Mouse (Mus musculus): ENCODE results near the gene Tprgl. TPM values are rescaled to one million over a fixed set of nuclear protein-coding genes. Genes with fewer than 3 reads are reported as not detected.
A peak's percentile ranks its signal among the peaks of the same experiment; 100 is the strongest.

The Tprgl gene
- total RNA-seq, 4 experiments from 2014 or later = 167 to 191 (median 180) TPM

DNA sequence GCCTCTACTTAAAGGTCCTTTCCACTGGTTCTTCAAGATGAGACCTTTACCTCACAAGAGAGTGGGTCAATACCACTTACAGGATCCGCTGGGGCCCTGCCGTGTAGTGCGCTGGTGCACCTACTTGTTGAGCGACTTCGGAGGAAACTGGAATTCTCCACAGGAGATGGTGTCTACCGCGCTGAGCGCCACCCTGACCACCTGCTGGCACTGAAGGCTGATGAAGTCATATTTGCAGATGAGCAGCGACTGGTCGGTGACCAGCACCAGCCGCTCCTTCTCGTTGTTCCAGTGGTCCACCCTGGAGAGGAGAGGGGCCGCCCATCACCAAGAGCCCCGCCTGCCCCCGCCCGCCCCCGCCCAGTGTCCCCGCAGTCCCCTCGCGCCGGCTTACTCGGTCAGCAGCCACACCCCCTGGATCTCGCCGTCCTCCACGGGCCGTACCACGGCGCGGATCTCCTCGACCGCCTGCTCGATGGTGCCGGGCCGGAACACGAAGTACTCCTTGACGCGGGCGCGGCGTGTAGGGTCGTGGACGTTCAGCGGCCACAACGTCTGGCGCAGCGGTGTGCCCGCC lies 417 bp downstream of the Tprgl start:
- no peak for DNase-seq (ENCODE audit: low spot score in 2 of 2)

GRCm38 (mm10) chr4:154159002-154159401 lies 1.5 kb downstream of the Tprgl start:
- peak; percentile 62 to 68 for DNase-seq (ENCODE audit: low spot score in 2 of 2)

DNA sequence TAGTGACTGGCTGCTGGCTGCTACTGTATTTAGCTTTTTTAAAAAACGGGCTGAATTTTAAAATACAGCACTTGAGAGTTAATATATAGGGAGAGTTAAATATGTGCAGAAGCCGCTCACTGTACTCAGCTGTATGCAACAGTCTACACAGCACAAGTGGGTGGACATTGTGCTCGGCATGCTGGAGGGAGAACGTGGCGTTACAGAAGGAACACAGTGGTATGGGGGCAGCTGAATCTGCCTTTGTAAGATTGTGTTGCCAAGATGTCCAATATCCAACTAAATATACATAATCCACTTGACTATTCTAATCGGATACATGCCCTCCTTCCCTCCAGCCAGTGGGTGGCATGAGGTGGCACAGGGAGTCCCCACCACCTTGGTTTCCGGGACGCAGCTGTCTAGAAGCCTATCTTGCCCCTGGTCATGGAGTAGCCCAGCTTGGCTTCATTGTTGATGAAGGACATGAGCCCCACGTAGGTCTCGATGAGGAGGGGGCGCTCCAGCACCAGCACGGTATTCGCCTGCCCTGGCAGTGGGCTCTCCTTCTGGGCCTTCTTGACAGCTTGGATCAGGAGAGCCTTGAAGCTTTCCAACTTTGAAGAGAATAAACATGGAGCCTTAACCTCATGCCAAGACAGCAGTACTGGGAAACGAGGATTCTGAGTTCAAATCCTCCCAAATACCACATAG lies 2.4 kb downstream of the Tprgl start:
- no peak for DNase-seq (ENCODE audit: low spot score in 2 of 2)

GRCm38 (mm10) chr4:154156050-154156449 lies 4.4 kb downstream of the Tprgl start:
- no peak for DNase-seq (ENCODE audit: low spot score in 2 of 2)

- no peak for DNase-seq (ENCODE audit: low spot score in 2 of 2)
Measured at GRCm38 (mm10) chr4:154154104-154154503, 6.4 kb downstream of the Tprgl start.

DNA sequence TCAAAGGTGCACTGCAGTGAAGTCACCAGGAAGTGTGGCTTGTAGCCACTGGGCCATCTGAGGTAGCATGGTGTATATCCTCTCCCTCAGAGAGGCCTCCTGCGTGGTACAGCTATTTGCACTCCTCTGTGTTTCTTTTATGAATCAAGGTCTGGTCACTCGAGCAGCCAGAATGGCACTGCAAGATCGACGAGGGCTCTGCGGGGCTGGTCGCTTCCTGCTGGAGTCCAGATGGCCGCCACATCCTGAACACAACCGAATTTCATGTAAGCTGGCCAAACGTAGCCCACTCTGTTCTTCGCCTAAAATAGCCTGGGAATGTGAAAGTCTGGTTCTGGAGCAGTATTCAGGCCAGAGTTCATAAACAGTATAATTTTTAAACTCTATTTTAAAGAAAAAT lies 14.1 kb downstream of the Tprgl start:
- no peak for DNase-seq (ENCODE audit: low spot score in 2 of 2)

DNA sequence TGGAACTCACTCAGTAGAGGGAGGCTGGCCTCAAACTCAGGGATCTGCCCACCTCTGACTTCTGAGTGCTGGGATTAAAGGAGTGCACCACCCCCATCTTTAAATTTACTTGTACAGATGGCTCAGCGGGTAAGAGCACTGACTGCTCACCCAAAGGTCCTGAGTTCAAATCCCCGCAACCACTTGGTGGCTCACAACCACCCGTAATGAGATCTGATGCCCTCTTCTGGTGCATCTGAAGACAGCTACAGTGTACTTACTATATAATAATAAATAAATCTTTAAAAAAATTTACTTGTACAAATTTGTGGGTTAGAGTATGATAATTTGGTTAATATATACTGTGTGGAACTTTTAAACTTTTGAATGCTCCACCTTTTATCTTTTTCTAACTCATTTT lies 15.8 kb downstream of the Tprgl start:
- DNase-seq (ENCODE audit: low spot score in 2 of 2) = no peak

GRCm38 (mm10) chr4:154142211-154143040 lies 18.0 kb downstream of the Tprgl start, which contains the start of gene Wrap73:
TSS of gene Wrap73 (plus strand) at chr4:154142372.
- DNase-seq (ENCODE audit: low spot score in 2 of 2) = peak; percentile 75 to 84

- no peak for DNase-seq (ENCODE audit: low spot score in 2 of 2)
Measured at GRCm38 (mm10) chr4:154141009-154141867, 19.2 kb downstream of the Tprgl start.

DNA sequence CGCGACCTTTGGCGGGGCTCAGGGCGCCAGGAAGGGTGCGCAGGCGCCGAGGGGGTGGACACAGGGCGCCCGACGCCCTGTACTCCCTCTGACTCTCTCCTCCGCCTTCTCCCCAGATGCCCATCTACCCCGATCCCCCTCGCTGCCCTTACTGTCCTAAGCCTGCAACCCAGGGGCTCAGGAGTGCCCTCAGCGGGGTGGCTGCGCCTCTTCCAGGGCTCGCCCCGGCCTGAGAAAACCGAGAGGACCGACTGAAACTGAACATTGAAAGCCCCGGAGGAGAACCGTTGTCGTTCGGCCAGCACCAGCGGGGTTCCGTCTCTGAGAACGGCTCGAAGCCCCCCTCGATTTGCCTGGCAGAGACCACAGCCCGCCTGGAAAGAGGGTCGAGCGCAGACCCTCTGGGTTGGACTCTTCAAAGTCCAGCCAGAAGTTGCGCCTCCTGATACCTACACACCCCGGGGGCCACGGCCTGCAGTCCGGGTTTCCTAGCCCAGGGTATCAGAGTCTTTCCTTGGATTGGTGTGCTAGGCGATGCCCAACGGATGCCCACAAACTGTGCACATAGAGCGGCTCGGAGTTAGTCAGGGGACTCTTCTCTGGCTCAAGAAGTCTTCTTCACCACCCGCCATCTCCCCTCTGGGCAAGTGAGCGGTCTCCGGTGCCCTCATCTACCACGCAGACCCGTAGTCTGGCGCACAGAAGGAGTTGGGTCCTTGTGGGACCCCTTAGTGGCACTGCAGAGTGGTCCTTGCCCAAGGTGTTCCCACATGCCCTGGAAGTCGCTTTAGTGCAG lies 20.1 kb downstream of the Tprgl start:
- no peak for DNase-seq (ENCODE audit: low spot score in 2 of 2)

- no peak for DNase-seq (ENCODE audit: low spot score in 2 of 2)
Measured at GRCm38 (mm10) chr4:154140182-154140212, 20.5 kb downstream of the Tprgl start, which contains the start of gene Trp73. TSS of gene Trp73 (minus strand) at chr4:154140208.

- DNase-seq (ENCODE audit: low spot score in 2 of 2) = no peak
Measured at GRCm38 (mm10) chr4:154139671-154140181, 20.7 kb downstream of the Tprgl start.

- DNase-seq (ENCODE audit: low spot score in 2 of 2) = no peak
Measured at GRCm38 (mm10) chr4:154137139-154137538, 23.3 kb downstream of the Tprgl start.

- no peak for DNase-seq (ENCODE audit: low spot score in 2 of 2)
Measured at GRCm38 (mm10) chr4:154134803-154135202, 25.7 kb downstream of the Tprgl start.

- DNase-seq (ENCODE audit: low spot score in 2 of 2) = no peak
Measured at GRCm38 (mm10) chr4:154131894-154132293, 28.6 kb downstream of the Tprgl start.

DNA sequence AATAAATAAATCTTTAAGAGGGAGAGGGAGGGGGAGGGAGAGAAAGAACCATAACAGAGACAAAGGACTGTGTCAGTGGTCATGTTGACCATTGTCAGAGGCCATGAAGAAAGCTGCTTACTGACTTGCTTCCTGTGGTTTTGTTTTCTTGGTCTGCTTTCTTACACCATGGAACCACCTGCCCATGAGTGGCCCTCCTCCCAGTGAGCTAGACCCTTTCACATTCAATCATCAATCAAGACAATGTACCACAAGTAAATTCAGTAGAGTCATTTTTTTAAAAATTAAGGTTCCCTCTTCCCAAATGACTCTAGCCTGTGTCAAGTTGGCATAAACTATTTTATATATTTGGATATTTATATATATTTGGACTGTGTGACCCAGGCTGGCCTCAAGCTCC lies 30.5 kb downstream of the Tprgl start:
- DNase-seq (ENCODE audit: low spot score in 2 of 2) = no peak

DNA sequence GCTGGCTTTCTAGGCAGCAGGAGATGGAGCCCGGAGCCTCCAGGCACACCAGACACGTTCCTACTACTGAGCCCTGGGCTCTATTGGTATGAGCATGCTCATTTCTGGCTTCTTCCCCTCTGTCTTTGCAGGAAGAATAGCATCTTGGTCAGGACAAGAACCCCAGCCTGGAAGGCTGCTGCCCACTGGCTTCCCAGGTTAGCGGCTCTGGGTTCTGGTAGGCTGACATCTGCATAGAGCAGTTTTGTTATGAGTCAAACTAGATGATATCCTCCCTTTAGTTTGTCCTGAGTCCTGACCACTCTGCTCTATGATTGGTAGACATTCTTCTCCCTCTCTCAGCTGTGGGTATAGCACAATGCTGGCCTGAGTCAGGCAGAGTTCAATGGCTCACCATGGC lies 33.2 kb downstream of the Tprgl start:
- no peak for DNase-seq (ENCODE audit: low spot score in 2 of 2)

- DNase-seq (ENCODE audit: low spot score in 2 of 2) = no peak
Measured at GRCm38 (mm10) chr4:154125202-154125601, 35.3 kb downstream of the Tprgl start.

- no peak for DNase-seq (ENCODE audit: low spot score in 2 of 2)
Measured at GRCm38 (mm10) chr4:154123553-154123952, 36.9 kb downstream of the Tprgl start.

GRCm38 (mm10) chr4:154122374-154122773 lies 38.1 kb downstream of the Tprgl start:
- no peak for DNase-seq (ENCODE audit: low spot score in 2 of 2)

- DNase-seq (ENCODE audit: low spot score in 2 of 2) = no peak
Measured at GRCm38 (mm10) chr4:154121800-154122199, 38.7 kb downstream of the Tprgl start.
